Mouse (Mus musculus) cortical plate, adult 2 months (tissue): ENCODE results near the gene Cox7a1. TPM values are rescaled to one million over a fixed set of nuclear protein-coding genes. Genes with fewer than 3 reads are reported as not detected.

ENCODE experiments used
- H3K27ac ChIP-seq: fragments of 200-500 bp; 2 replicates; pipeline ENCODE4 v1.5.1; 2012; ENCODE audit warnings: low read length, control low read depth, inconsistent platforms; ENCODE audit not compliant: insufficient read depth
- H3K4me1 ChIP-seq: fragments of 200-500 bp; 2 replicates; pipeline ENCODE4 v1.6.1; 2011; ENCODE audit warnings: low read length; ENCODE audit not compliant: control insufficient read depth, insufficient read depth
- H3K4me3 ChIP-seq: fragments of 200-500 bp; 2 replicates; pipeline ENCODE4 v1.5.1; 2011; ENCODE audit warnings: mild to moderate bottlenecking, low read length, control low read depth; ENCODE audit not compliant: insufficient read depth
- CTCF ChIP-seq: fragments of 200-500 bp; IDR thresholded peaks from 2 replicates; pipeline ENCODE4 v1.5.1; 2011; ENCODE audit warnings: mild to moderate bottlenecking, control low read depth, low read length; ENCODE audit not compliant: insufficient read depth; ENCODE audit errors: extremely low read depth
- POLR2A ChIP-seq: fragments of 200-500 bp; IDR thresholded peaks from 2 replicates; pipeline ENCODE4 v1.6.1; 2011; ENCODE audit warnings: mild to moderate bottlenecking, low read length, control low read depth; ENCODE audit not compliant: insufficient read depth; ENCODE audit errors: extremely low read depth
- polyA plus RNA-seq: library from polyadenylated mRNA; depleted of rRNA; stranded (reverse); fragments of >200 nt; gene quantifications from 2 replicates; pipeline ENCODE4 v1.2.3, GENCODE M21; 2012

Gene Cox7a1
- polyA plus RNA-seq, 1 experiment = 7.4 TPM

- no peak overlapping the region for H3K27ac ChIP-seq
- peaks cover 3% of the 10 kb centered on the region; the same call in 1 of the 2 replicates for H3K4me1 ChIP-seq
- H3K4me3 ChIP-seq = no peak overlapping the region
- TF ChIP-seq POLR2A (no peak), CTCF (no peak)
Observed at GRCm38 (mm10) chr7:30217277-30217676, 33.3 kb downstream of the Cox7a1 start.

GRCm38 (mm10) chr7:30219293-30220007 lies 35.5 kb downstream of the Cox7a1 start:
- peak overlapping the region; percentile 52 for H3K4me3 ChIP-seq
- no peak overlapping the region for H3K27ac ChIP-seq
- TF ChIP-seq POLR2A (no peak), CTCF (no peak)
- peaks cover 3% of the 10 kb centered on the region; the same call in 1 of the 2 replicates for H3K4me1 ChIP-seq

GRCm38 (mm10) chr7:30220008-30220356 lies 36.0 kb downstream of the Cox7a1 start:
- peaks cover 3% of the 10 kb centered on the region; the same call in 1 of the 2 replicates for H3K4me1 ChIP-seq
- peak overlapping the region; percentile 52 for H3K4me3 ChIP-seq
- no peak for TF ChIP-seq POLR2A
- TF ChIP-seq CTCF = no peak
- no peak overlapping the region for H3K27ac ChIP-seq

GRCm38 (mm10) chr7:30221433-30221832 lies 37.5 kb downstream of the Cox7a1 start:
- Histone ChIP-seq H3K4me3 (no peak overlapping the region), H3K27ac (no peak overlapping the region), H3K4me1 (peaks cover 3% of the 10 kb centered on the region; the same call in 1 of the 2 replicates)
- no peak for TF ChIP-seq POLR2A
- TF ChIP-seq CTCF = no peak

- H3K4me1 ChIP-seq = peaks cover 3% of the 10 kb centered on the region; the same call in 1 of the 2 replicates
- H3K27ac ChIP-seq = no peak overlapping the region
- no peak overlapping the region for H3K4me3 ChIP-seq
- TF ChIP-seq CTCF (no peak), POLR2A (no peak)
Observed at GRCm38 (mm10) chr7:30222205-30222604, 38.3 kb downstream of the Cox7a1 start.

- Histone ChIP-seq H3K27ac (no peak overlapping the region), H3K4me3 (no peak overlapping the region), H3K4me1 (peaks cover 3% of the 10 kb centered on the region; the same call in 1 of the 2 replicates)
- TF ChIP-seq CTCF = no peak
- no peak for TF ChIP-seq POLR2A
Observed at GRCm38 (mm10) chr7:30224206-30224605, 40.3 kb downstream of the Cox7a1 start.

GRCm38 (mm10) chr7:30231328-30231668 lies 47.4 kb downstream of the Cox7a1 start:
- no peak overlapping the region for H3K27ac ChIP-seq
- no peak for TF ChIP-seq POLR2A
- TF ChIP-seq CTCF = no peak
- H3K4me3 ChIP-seq = peak overlapping the region; percentile 63
- H3K4me1 ChIP-seq = peaks cover 1% of the 10 kb centered on the region; the same call in 1 of the 2 replicates

- peaks cover 1% of the 10 kb centered on the region; the same call in 1 of the 2 replicates for H3K4me1 ChIP-seq
- H3K4me3 ChIP-seq = peak within 1 kb of the TSS; percentile 63
- TF ChIP-seq POLR2A (peak; percentile 72), CTCF (no peak)
- H3K27ac ChIP-seq = peak within 1 kb of the TSS; percentile 77
Observed at GRCm38 (mm10) chr7:30231669-30232454, 47.9 kb downstream of the Cox7a1 start, which contains the start of the genes Polr2i and Tbcb. Polr2i (plus strand) TSS chr7:30231948. Tbcb (minus strand) TSS chr7:30232272.

GRCm38 (mm10) chr7:30232631-30233148 lies 48.7 kb downstream of the Cox7a1 start:
- Histone ChIP-seq H3K27ac (peak overlapping the region; percentile 25; the same call in 1 of the 2 replicates), H3K4me1 (peaks cover 1% of the 10 kb centered on the region; the same call in 1 of the 2 replicates), H3K4me3 (peak overlapping the region; percentile 63)
- peak; percentile 29; the same call in 1 of the 2 replicates for TF ChIP-seq CTCF
- no peak for TF ChIP-seq POLR2A
